13 mouse cellular contexts compared by ENCODE assay signal in the genomic region with DNA sequence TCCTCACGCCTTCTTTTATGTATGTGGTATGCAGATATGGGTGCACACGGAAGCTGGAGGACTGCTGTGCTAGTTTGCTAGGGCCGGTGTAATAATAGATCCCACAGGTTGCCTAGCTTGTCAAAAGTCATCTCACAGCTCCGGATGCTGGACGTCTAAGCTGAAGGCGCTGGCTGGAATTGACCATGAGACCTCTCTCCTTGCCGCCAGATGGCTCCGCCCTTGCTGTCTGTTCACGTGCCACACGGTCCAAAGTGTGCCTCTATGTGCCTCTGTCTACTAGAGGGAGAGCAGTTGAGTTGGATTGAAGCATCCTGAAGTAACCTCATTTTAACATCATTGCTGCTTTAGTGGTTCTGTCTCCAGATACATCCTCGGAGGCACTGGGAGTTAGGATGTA. TPM values are rescaled to one million over a fixed set of nuclear protein-coding genes. Genes with fewer than 3 reads are reported as not detected.
"Had no signal": no experiment of that assay in that cellular context is flagged by ENCODE, and none has a peak within 500 bp of the region (broad histone marks: within the 10 kb centered on the region; RNA-seq: fewer than 3 reads in every experiment).

No protein-coding gene starts in this region.

- H3K9ac ChIP-seq: liver, embryonic 13.5 days; liver, postnatal 0 days; lung, embryonic 15.5 days; midbrain, embryonic 15.5 days; neural tube, embryonic 13.5 days had no signal

- H3K36me3 ChIP-seq: limb, embryonic 10.5 days; liver, embryonic 13.5 days; lung, embryonic 15.5 days; midbrain, embryonic 15.5 days; neural tube, embryonic 13.5 days had no signal

- H3K27me3 ChIP-seq: liver, embryonic 13.5 days; lung, embryonic 15.5 days; megakaryocyte, embryonic 14.5 days; midbrain, embryonic 15.5 days; neural tube, embryonic 13.5 days had no signal

- H3K4me3 ChIP-seq: left cerebral cortex, adult 2 months; limb, embryonic 10.5 days; liver, embryonic 13.5 days; lung, embryonic 15.5 days; megakaryocyte, embryonic 14.5 days; midbrain, embryonic 15.5 days; neural tube, embryonic 13.5 days had no signal

- H3K4me1 ChIP-seq: limb, embryonic 10.5 days; midbrain, embryonic 15.5 days; neural tube, embryonic 13.5 days had no signal

- H3K27ac ChIP-seq: kidney, postnatal 0 days; left cerebral cortex, adult 2 months; limb, embryonic 10.5 days; liver, embryonic 13.5 days; lung, embryonic 15.5 days; macrophage; midbrain, embryonic 15.5 days; neural tube, embryonic 13.5 days; stomach, postnatal 0 days had no signal

- DNase-seq: liver, embryonic 13.5 days; liver, postnatal 0 days; lung, postnatal 14 days; thymus, postnatal 4 days had no signal

RNA-seq across cellular contexts. Expression of a gene that starts 31.4 kb away (rescaled TPM):
- polyA plus RNA-seq: macrophage had no signal
